Mouse (Mus musculus) stomach, adult 2 months (tissue): ENCODE results near the gene Tmem108. TPM values are rescaled to one million over a fixed set of nuclear protein-coding genes. Genes with fewer than 3 reads are reported as not detected.

Experiments
- polyA plus RNA-seq: library from polyadenylated mRNA; depleted of rRNA; stranded (reverse); fragments of >200 nt; gene quantifications from 2 replicates; pipeline ENCODE4 v1.2.3, GENCODE M21; 2012; rRNA removed

The Tmem108 gene
- 0.61 and 0.88 TPM in 2 replicates for polyA plus RNA-seq

GRCm38 (mm10) chr9:103761647-103762084, at the start of gene Tmem108:
Gene Tmem108, minus strand, starts transcription at chr9:103761837.

GRCm38 (mm10) chr9:103480044-103480576, 281.5 kb downstream of the Tmem108 start, which contains the start of gene Bfsp2:
Gene Bfsp2, minus strand, starts transcription at chr9:103480420.

Other genes starting within 250 kb of the Tmem108 start
- gene Nphp3, start 240.7 kb upstream of the Tmem108 start, polyA plus RNA-seq = 2.7 and 2.9 TPM in 2 replicates